Mouse (Mus musculus) embryonic fibroblast, embryonic 13.5 days (primary cell): ENCODE results near the gene Zfp119b. TPM values are rescaled to one million over a fixed set of nuclear protein-coding genes. Genes with fewer than 3 reads are reported as not detected.

Source experiments
- H3K27ac ChIP-seq: 2 replicates; pipeline ENCODE4 v1.5.1; 2012; ENCODE audit warnings: low read length, control low read depth, inconsistent platforms; ENCODE audit not compliant: insufficient read depth
- H3K4me1 ChIP-seq: 2 replicates; pipeline ENCODE4 v1.6.1; 2011; ENCODE audit warnings: low read length; ENCODE audit not compliant: control insufficient read depth, insufficient read depth
- H3K4me3 ChIP-seq: 2 replicates; pipeline ENCODE4 v1.5.1; 2011; ENCODE audit warnings: mild to moderate bottlenecking, control low read depth, low read length; ENCODE audit not compliant: insufficient read depth
- CTCF ChIP-seq: IDR thresholded peaks from 2 replicates; pipeline ENCODE4 v1.5.1; 2011; ENCODE audit warnings: mild to moderate bottlenecking, control low read depth, low read length, moderate library complexity, borderline replicate concordance; ENCODE audit not compliant: insufficient read depth
- POLR2A ChIP-seq: IDR thresholded peaks from 2 replicates; pipeline ENCODE4 v1.6.1; 2011; ENCODE audit warnings: low read depth, mild to moderate bottlenecking, control low read depth, low read length, moderate library complexity
- polyA plus RNA-seq: library from polyadenylated mRNA; stranded (reverse); fragments of >200 nt; gene quantifications from 2 replicates; pipeline ENCODE4 v1.2.4, GENCODE M21; 2011; ENCODE audit warnings: low read depth; ENCODE audit not compliant: missing spikeins, insufficient read length

Zfp119b gene
- 4.6 and 5.4 TPM in 2 replicates for polyA plus RNA-seq

DNA sequence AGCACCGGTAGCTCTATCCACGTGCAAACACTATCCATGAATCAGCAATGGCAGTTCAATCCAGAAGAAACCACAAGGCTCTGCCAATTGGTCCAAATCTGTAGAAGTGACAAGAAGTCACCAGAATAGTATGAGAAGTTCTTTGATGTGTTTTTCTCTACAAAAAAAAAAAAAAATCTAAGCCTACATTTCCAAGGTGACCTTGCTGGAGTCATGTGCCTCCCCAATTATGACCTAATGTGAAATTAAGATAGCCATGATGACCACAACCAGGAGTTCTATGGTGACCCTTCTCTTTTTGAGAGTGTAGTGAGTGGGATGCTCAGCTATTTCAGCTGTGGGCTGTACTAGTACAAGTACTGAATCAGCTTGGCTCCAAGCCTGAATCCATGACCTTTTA lies at the start of gene Zfp119b:
Gene Zfp119b (minus strand): TSS at position 101 of the 400 bp plus-strand sequence.
- no peak within 1 kb of the TSS for H3K4me3 ChIP-seq
- H3K4me1 ChIP-seq: no peaks in the 10 kb centered on the region
- no peak within 1 kb of the TSS for H3K27ac ChIP-seq
- no peak for TF ChIP-seq CTCF
- no peak for TF ChIP-seq POLR2A

DNA sequence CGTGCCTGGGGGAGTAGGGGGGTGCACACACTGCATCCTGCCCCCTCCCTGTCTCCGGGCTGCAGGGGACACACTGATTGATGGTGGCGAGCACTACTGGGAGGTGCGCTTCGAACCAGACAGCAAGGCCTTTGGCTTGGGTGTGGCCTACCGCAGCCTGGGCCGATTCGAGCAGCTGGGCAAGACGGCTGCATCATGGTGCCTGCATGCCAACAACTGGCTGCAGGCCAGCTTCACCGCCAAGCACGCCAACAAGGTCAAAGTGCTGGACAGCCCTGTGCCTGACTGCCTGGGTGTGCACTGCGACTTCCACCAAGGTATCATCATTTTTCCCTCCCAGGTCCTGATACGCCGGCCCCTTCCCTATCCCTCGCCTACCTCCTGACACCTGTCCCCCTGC lies 46.7 kb upstream of the Zfp119b start:
- no peak for TF ChIP-seq CTCF
- TF ChIP-seq POLR2A: no peak
- H3K27ac ChIP-seq: no peak overlapping the region

DNA sequence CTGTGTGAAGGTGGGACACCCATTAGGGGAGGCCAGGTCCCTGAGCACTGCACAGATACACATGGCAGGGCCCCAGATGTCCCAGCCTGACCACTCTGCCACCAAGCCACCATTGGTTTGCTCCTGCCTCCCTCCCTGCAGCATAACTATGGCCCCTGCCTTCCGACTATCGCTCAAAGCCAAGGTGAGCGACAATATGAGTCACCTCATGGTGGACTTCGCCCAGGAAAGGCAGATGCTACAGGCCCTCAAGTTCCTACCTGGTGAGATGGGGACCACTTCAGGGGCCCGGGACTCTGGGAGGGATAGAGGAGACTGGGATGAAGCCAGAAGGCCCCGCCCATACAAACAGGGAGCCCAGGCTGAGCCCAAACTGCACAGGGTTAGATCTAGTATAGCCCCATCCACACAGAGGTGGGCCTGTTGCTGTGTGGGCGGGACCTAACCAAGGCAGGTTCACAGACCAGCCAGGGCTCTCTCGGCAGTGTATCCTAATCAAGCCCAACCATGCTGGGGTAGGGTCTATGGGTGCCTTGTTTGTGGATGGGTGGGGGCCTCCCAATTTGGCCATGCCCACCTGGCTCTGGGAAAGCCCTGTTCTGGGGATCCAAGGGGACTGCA lies 41.1 kb upstream of the Zfp119b start:
- H3K4me3 ChIP-seq: no peak overlapping the region
- no peaks in the 10 kb centered on the region for H3K4me1 ChIP-seq
- no peak for TF ChIP-seq CTCF
- no peak for TF ChIP-seq POLR2A
- H3K27ac ChIP-seq: no peak overlapping the region

More for the DNA sequence above, 46.7 kb upstream of the Zfp119b start:
- Histone ChIP-seq H3K4me1 (no peaks in the 10 kb centered on the region), H3K4me3 (no peak overlapping the region)

GRCm38 (mm10) chr17:55986030-55986961 lies 37.0 kb upstream of the Zfp119b start, which contains the start of gene Fsd1:
Gene Fsd1 (plus strand): TSS chr17:55986509.
- TF ChIP-seq CTCF: no peak
- TF ChIP-seq POLR2A: no peak; the same call in 1 of the 2 replicates
- no peak within 1 kb of the TSS for H3K27ac ChIP-seq
- H3K4me1 ChIP-seq: no peaks in the 10 kb centered on the region
- H3K4me3 ChIP-seq: peak within 1 kb of the TSS; percentile 47

- TF ChIP-seq CTCF (no peak), POLR2A (no peak)
- no peak overlapping the region for H3K27ac ChIP-seq
- H3K4me1 ChIP-seq: no peaks in the 10 kb centered on the region
- H3K4me3 ChIP-seq: no peak overlapping the region
Observed at GRCm38 (mm10) chr17:55977301-55977700, 28.0 kb upstream of the Zfp119b start.

DNA sequence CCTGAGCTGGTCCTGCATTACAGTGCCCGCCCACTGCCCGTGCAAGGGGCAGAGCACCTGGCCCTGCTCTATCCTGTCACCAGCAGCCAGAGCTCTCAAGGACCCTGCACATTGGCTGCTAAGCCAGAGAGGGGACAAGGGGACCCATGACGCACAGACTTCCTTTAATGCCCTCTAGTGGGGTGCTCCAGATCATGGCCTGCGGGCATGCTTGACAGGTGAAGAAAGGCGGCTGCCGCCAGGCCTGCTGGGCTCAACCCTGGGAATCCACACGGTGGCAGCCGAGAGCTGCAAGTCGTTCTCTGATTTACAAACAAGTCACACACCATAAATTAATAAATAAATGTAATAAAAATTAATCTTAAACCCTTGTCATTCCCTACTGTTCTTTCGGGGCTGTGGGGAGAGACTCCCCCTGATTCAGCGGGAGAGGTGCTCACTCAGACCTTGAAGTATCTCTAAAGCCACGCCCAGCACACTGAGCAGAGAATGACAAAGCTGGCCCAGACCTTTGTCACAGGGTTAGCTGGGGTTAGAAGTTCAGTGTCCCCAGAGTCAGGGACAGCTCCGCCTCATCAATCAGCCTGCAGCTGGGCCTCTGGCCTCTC lies 27.1 kb upstream of the Zfp119b start:
- H3K4me1 ChIP-seq: no peaks in the 10 kb centered on the region
- no peak overlapping the region for H3K4me3 ChIP-seq
- H3K27ac ChIP-seq: no peak overlapping the region
- TF ChIP-seq POLR2A (no peak), CTCF (peak; percentile 72)

DNA sequence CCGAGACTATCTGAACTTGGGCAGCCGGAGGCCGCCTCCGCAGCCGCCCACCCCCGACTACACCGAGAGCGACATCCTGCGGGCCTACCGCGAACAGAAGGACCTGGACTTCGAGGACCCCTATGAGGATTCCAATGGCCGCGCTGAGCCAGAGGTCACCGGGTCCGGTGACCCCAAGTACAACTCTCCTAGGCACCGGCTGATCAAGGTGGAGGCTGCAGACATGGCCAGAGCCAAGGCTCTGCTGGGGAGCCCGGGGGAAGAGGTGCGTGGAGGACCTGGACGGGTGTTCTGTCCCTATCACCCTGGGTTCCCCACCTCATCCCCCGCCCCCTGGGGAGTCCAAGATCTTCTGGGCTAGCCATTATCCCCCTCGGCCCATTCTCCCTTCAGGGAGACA lies 22.2 kb upstream of the Zfp119b start:
- Histone ChIP-seq H3K4me1 (no peaks in the 10 kb centered on the region), H3K27ac (no peak overlapping the region), H3K4me3 (no peak overlapping the region)
- TF ChIP-seq POLR2A: no peak
- no peak for TF ChIP-seq CTCF

GRCm38 (mm10) chr17:55969966-55970891 lies 20.9 kb upstream of the Zfp119b start, which contains the start of gene Shd:
Gene Shd (plus strand): TSS chr17:55970467.
- no peaks in the 10 kb centered on the region for H3K4me1 ChIP-seq
- peak within 1 kb of the TSS; percentile 4; the same call in 1 of the 2 replicates for H3K4me3 ChIP-seq
- TF ChIP-seq CTCF (no peak), POLR2A (no peak)
- H3K27ac ChIP-seq: no peak within 1 kb of the TSS

- TF ChIP-seq POLR2A: no peak
- TF ChIP-seq CTCF: no peak
Observed at GRCm38 (mm10) chr17:55969560-55969959, 20.3 kb upstream of the Zfp119b start.

More at GRCm38 (mm10) chr17:55969560-55969959, 20.3 kb upstream of the Zfp119b start:
- no peak overlapping the region for H3K4me3 ChIP-seq
- H3K4me1 ChIP-seq: no peaks in the 10 kb centered on the region
- no peak overlapping the region for H3K27ac ChIP-seq
